Mouse (Mus musculus) adrenal gland, adult 8-10 months (tissue): ENCODE results near the gene Olfr1148. TPM values are rescaled to one million over a fixed set of nuclear protein-coding genes. Genes with fewer than 3 reads are reported as not detected.

Source experiments
- DNase-seq: peaks from one replicate; pipeline ENCODE4 v3.0.0; 2022
- total RNA-seq, 4 experiments: library from RNA; stranded (reverse); gene quantifications; 2 replicates each; pipeline ENCODE4 v1.2.4; 2022

Gene Olfr1148
- total RNA-seq: not detected

DNA sequence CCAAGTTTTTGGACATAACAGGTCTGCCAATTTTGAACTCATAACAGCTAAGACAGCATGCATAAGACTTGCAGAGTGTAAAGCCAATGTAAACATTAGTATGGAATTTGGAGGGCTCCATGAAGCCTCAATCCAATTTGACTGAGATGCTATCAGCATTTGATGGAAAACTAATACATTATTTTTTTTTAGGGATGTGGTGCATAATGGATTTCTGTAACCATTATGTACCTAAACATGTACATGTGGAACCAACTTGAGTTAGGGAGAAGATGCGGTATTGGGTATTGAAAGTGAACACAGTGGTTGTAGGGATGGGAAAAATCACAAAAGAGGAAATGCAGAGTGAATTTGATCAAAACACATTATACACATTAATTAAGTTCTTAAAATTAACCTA, at the start of gene Olfr1148:
Gene Olfr1148 (plus strand): TSS at position 301 of the 400 bp plus-strand sequence.
- DNase-seq: no peak

DNA sequence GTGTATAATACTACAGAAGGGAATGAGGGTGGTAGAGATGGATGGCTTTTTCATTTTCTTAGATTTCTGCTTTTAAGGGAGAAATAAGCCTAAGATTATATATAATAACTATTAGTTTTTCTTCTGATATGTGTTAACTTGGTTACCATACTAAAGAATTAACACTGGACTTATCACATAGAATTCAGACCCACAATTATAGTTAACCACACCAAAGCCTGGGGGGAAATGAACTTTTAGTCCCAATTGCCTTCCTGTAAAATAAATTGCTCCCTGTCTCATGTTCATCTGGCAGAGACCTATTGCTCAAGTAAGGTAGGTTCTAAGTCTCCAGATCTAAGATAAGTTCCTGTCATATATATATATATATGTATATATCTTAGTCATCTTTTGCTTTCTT, 30.0 kb upstream of the Olfr1148 start, which contains the start of gene Olfr1143:
Gene Olfr1143 (plus strand): TSS at position 301 of the 400 bp plus-strand sequence.
- no peak for DNase-seq

DNA sequence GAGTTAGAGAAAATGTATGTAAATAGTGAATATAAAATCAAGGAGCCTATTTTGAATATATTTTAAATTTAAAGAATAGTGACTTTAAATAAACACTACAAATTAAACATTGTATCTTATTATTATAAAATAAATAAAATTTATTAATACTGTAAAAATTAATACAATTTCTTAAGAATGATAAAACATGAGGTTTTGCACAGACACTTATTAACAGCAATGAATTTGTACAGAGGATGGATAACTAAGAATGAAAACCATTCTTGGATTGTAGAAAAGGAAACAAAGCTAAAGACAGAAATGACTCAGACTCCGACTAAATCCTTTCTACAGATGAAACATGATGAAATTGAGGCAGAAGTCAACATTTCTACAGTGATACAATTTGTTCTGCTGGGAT, 20.8 kb upstream of the Olfr1148 start, which contains the start of gene Olfr1145:
Gene Olfr1145 (plus strand): TSS at position 301 of the 400 bp plus-strand sequence.
- DNase-seq: no peak

DNA sequence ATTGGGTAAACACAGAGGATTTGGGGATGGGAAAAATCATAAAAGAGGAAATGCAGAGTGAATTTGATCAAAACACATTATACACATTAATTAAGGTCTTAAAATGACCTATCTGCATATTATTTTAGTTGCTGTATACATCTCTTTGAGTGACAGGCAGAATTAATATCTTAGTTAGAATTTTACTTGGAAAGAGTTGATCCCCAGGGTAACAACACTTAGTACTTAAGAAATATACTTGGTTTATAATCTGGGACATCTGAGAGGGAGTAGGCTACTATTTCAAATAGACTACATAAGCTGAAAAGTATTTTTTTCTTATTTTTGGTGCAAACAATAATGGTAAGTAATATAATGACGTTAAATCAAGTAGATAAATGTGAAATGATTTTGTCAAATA, 13.4 kb downstream of the Olfr1148 start, which contains the start of gene Olfr1150-ps1:
Gene Olfr1150-ps1 (plus strand): TSS at position 301 of the 400 bp plus-strand sequence.
- no peak for DNase-seq

DNA sequence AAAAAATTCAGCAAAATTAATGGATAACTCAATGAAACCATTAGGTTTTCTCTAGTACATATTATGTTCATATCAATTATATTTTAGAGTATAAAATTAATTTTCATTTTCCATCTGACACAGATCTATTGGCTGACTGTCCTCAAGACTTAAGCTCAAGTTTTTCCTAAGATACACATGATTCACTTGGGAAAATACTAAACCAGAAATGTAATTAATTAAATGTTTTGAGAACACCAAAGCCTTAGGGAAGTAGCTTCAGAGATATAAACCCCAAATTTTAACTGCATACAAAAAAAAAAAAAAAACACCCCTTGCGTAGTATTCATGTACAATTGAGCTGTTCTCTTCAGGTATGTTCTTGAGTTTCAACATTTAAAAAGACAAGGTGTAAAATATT, 25.2 kb downstream of the Olfr1148 start, which contains the start of gene Olfr1151:
Gene Olfr1151 (plus strand): TSS at position 301 of the 400 bp plus-strand sequence.
- no peak for DNase-seq

DNA sequence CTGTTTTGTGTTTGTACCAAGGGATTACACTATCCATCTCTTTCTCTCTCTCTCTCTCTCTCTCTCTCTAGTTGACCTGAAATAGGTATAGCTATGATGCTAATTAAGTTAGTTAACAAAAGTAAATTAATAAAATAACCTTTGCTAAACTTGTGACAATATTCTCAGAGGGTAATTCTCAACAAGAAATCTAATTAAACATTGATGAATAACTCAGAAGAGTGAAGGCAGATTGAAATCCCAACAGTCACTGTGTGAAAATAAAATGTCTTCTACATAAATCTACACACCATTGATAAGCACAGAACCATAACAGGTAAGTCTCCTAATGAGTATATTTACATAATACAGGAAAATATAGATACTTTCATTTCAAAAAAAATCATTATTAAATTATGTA, 35.9 kb downstream of the Olfr1148 start, which contains the start of gene Olfr1152:
Gene Olfr1152 (plus strand): TSS at position 301 of the 400 bp plus-strand sequence.
- no peak for DNase-seq

Other genes with a start within 250 kb of the Olfr1148 start
- not detected for gene Olfr1130, start 224.3 kb upstream of the Olfr1148 start, total RNA-seq
- gene Olfr1131, start 203.4 kb upstream of the Olfr1148 start, total RNA-seq: not detected
- gene Olfr1132, start 193.0 kb upstream of the Olfr1148 start, total RNA-seq: not detected
- not detected for gene Olfr1133, start 183.2 kb upstream of the Olfr1148 start, total RNA-seq
- gene Olfr1134, start 172.1 kb upstream of the Olfr1148 start, total RNA-seq: not detected
- gene Olfr1135, start 156.9 kb upstream of the Olfr1148 start, total RNA-seq: not detected
- gene Olfr1136, start 136.6 kb upstream of the Olfr1148 start, total RNA-seq: not detected
- gene Olfr1137, start 117.4 kb upstream of the Olfr1148 start, total RNA-seq: not detected
- gene Olfr1138, start 90.6 kb upstream of the Olfr1148 start, total RNA-seq: not detected
- gene Olfr1140, start 86.8 kb upstream of the Olfr1148 start, total RNA-seq: not detected
- gene Olfr1141, start 76.5 kb upstream of the Olfr1148 start, total RNA-seq: not detected
- gene Olfr152, start 51.0 kb upstream of the Olfr1148 start, total RNA-seq: not detected
- not detected for gene Olfr1143, start 29.9 kb upstream of the Olfr1148 start, total RNA-seq
- not detected for gene Olfr1145, start 20.7 kb upstream of the Olfr1148 start, total RNA-seq
- gene Olfr1150-ps1, start 13.5 kb downstream of the Olfr1148 start, total RNA-seq: not detected
- not detected for gene Olfr1151, start 25.3 kb downstream of the Olfr1148 start, total RNA-seq
- not detected for gene Olfr1152, start 36.0 kb downstream of the Olfr1148 start, total RNA-seq
- not detected for gene Olfr1153, start 64.4 kb downstream of the Olfr1148 start, total RNA-seq
- not detected for gene Olfr1154, start 74.6 kb downstream of the Olfr1148 start, total RNA-seq
- not detected for gene Olfr1155, start 114.6 kb downstream of the Olfr1148 start, total RNA-seq
- gene Olfr1156, start 122.6 kb downstream of the Olfr1148 start, total RNA-seq: not detected
- not detected for gene Olfr1157, start 137.8 kb downstream of the Olfr1148 start, total RNA-seq
- gene Olfr74, start 144.1 kb downstream of the Olfr1148 start, total RNA-seq: not detected
- not detected for gene Olfr1158, start 159.6 kb downstream of the Olfr1148 start, total RNA-seq
- not detected for gene Olfr1160, start 177.7 kb downstream of the Olfr1148 start, total RNA-seq
- gene Olfr1161, start 192.2 kb downstream of the Olfr1148 start, total RNA-seq: not detected
- gene Olfr73, start 207.2 kb downstream of the Olfr1148 start, total RNA-seq: not detected
- not detected for gene Olfr1162, start 220.6 kb downstream of the Olfr1148 start, total RNA-seq
- not detected for gene Olfr1163, start 241.3 kb downstream of the Olfr1148 start, total RNA-seq